Mouse (Mus musculus): ENCODE results near the gene Akap2.

GRCm38 (mm10) chr4:57678991-57679457, 38.4 kb upstream of the Akap2 start:
- no peak for TF ChIP-seq POLR2A (IDR thresholded peaks at IDR 0.05; ENCODE audit: insufficient read length, low read depth)
- TF ChIP-seq USF1 (IDR thresholded peaks at IDR 0.05; ENCODE audit: low read depth) = no peak
- TF ChIP-seq MYOD1 (IDR thresholded peaks at IDR 0.05; ENCODE audit: control insufficient read depth in 1 of 3, insufficient read length in 2 of 3, low read depth in 2 of 3) = no peak
- no peak for TF ChIP-seq MAX (IDR thresholded peaks at IDR 0.05; ENCODE audit: low read depth)
- TF ChIP-seq TCF12 (IDR thresholded peaks at IDR 0.05; ENCODE audit: insufficient read depth, poor library complexity, severe bottlenecking) = no peak
- TF ChIP-seq MYOG (IDR thresholded peaks at IDR 0.05; ENCODE audit: control insufficient read depth in 1 of 3, insufficient read depth in 1 of 3, insufficient read length in 2 of 3, low read depth in 2 of 3) = no peak
- no peak for TF ChIP-seq POLR2AphosphoS2 (IDR thresholded peaks at IDR 0.05; ENCODE audit: insufficient read length, low read depth)
- TF ChIP-seq CEBPB (IDR thresholded peaks at IDR 0.05; ENCODE audit: insufficient read depth, poor library complexity, severe bottlenecking) = no peak
